ENCODE assay signal across 16 mouse cellular contexts in genomic region chr3:107345033-107345725, GRCm38 (mm10). TPM values are rescaled to one million over a fixed set of nuclear protein-coding genes. Genes with fewer than 3 reads are reported as not detected.
DNase-seq lines count a peak whose midpoint lies in the region; ATAC-seq lines count a peak whose summit lies in the region.
"Had no signal": no experiment of that assay in that cellular context is flagged by ENCODE, and none has a peak within 500 bp of the region (broad histone marks: within the 10 kb centered on the region; RNA-seq: fewer than 3 reads in every experiment).

No protein-coding gene starts in this region.

- DNase-seq in adrenal gland, postnatal 10 days: peak; percentile 33
- no peak for DNase-seq in adrenal gland, adult 18-20 months (ENCODE audit: low spot score in 2 of 2)
- DNase-seq in hindbrain, embryonic 10.5 days (ENCODE audit: low spot score): no peak
- DNase-seq in 416B (ENCODE audit: low read depth): peak; percentile 50
- no peak for DNase-seq in kidney, postnatal 36 days
- DNase-seq: adrenal gland, postnatal 25 days; cerebellum, postnatal 36 days; heart, postnatal 10 days; liver, postnatal 0 days; lung, postnatal 36 days; thymus, adult 2 months had no signal

- H3K27ac ChIP-seq in hindbrain, embryonic 15.5 days (replicated peaks): no peak overlapping the region
- no peak overlapping the region for H3K27ac ChIP-seq in hindbrain, embryonic 10.5 days
- no peak overlapping the region for H3K27ac ChIP-seq in intestine, embryonic 16.5 days (ENCODE audit: low read length)
- H3K27ac ChIP-seq: limb, embryonic 13.5 days had no signal

- H3K4me1 ChIP-seq in hindbrain, embryonic 15.5 days (replicated peaks): peaks cover 5% of the 10 kb centered on the region; the same call in 1 of the 2 replicates
- no peaks in the 10 kb centered on the region for H3K4me1 ChIP-seq in hindbrain, embryonic 10.5 days (replicated peaks)
- no peaks in the 10 kb centered on the region for H3K4me1 ChIP-seq in intestine, embryonic 16.5 days (ENCODE audit: control insufficient read depth, insufficient read depth, low read length)

- WGBS in hindbrain, embryonic 15.5 days: 38% methylated on average over 3 of the region's 3 CpGs
- WGBS in hindbrain, embryonic 10.5 days: 55% methylated on average over 3 of the region's 3 CpGs
- 36% methylated on average over 3 of the region's 3 CpGs for WGBS in intestine, embryonic 16.5 days

- no peak overlapping the region for H3K4me2 ChIP-seq in hindbrain, embryonic 15.5 days
- H3K4me2 ChIP-seq in intestine, embryonic 16.5 days (ENCODE audit: low read depth, low read length): no peak overlapping the region
- H3K4me2 ChIP-seq: limb, embryonic 13.5 days had no signal

- no peaks in the 10 kb centered on the region for H3K9me3 ChIP-seq in hindbrain, embryonic 15.5 days
- H3K9me3 ChIP-seq in hindbrain, embryonic 10.5 days: no peaks in the 10 kb centered on the region
- H3K9me3 ChIP-seq in intestine, embryonic 16.5 days (ENCODE audit: control insufficient read depth, low read length): no peaks in the 10 kb centered on the region
- H3K9me3 ChIP-seq: limb, embryonic 13.5 days had no signal

- H3K27me3 ChIP-seq in hindbrain, embryonic 15.5 days: no peaks in the 10 kb centered on the region
- H3K27me3 ChIP-seq in hindbrain, embryonic 10.5 days (ENCODE audit: insufficient read depth, poor library complexity, severe bottlenecking): no peaks in the 10 kb centered on the region
- no peaks in the 10 kb centered on the region for H3K27me3 ChIP-seq in intestine, embryonic 16.5 days (replicated peaks; ENCODE audit: control insufficient read depth, insufficient read depth, low read length)

- H3K36me3 ChIP-seq in hindbrain, embryonic 15.5 days: no peaks in the 10 kb centered on the region
- no peaks in the 10 kb centered on the region for H3K36me3 ChIP-seq in hindbrain, embryonic 10.5 days
- H3K36me3 ChIP-seq in intestine, embryonic 16.5 days (ENCODE audit: control insufficient read depth, insufficient read depth, low read length): no peaks in the 10 kb centered on the region
- H3K36me3 ChIP-seq: limb, embryonic 13.5 days had no signal

- peak; percentile 56; the same call in 1 of the 2 replicates for ATAC-seq in hindbrain, embryonic 15.5 days (ENCODE audit: low FRiP score, low read depth)
- ATAC-seq in common myeloid progenitor, adult 5-6 weeks (replicated peaks; ENCODE audit: low read depth, poor library complexity, severe bottlenecking): peak; percentile 70
- no peak for ATAC-seq in intestine, embryonic 16.5 days
- ATAC-seq: liver, postnatal 0 days had no signal

- no peak overlapping the region for H3K4me3 ChIP-seq in hindbrain, embryonic 15.5 days
- H3K4me3 ChIP-seq in hindbrain, embryonic 10.5 days: no peak overlapping the region
- no peak overlapping the region for H3K4me3 ChIP-seq in intestine, embryonic 16.5 days (ENCODE audit: low read length)
- H3K4me3 ChIP-seq: limb, embryonic 13.5 days had no signal

- no peak overlapping the region for H3K9ac ChIP-seq in hindbrain, embryonic 15.5 days
- no peak overlapping the region for H3K9ac ChIP-seq in intestine, embryonic 16.5 days (ENCODE audit: low read depth, low read length)
- H3K9ac ChIP-seq: limb, embryonic 13.5 days; liver, postnatal 0 days had no signal

RNA-seq across cellular contexts. Expression of gene Rbm15, which starts 11.7 kb away (rescaled TPM):
- 10 to 100 TPM; 35.7 to 39.0 TPM for total RNA-seq in adrenal gland, postnatal 10 days (2021)
- 10 to 100 TPM; 35.4 to 42.5 TPM for total RNA-seq in adrenal gland, adult 18-20 months (2021)
- polyA plus RNA-seq in hindbrain, embryonic 15.5 days (2015; fragmentation: Nextera tagmentation; extraction: Ambion mirVana): 6.9 and 7.5 TPM in 2 replicates
- 12.9 and 16.5 TPM in 2 replicates for polyA plus RNA-seq in hindbrain, embryonic 10.5 days (2016; fragmentation: Nextera tagmentation; extraction: Ambion mirVana)
- total RNA-seq in common myeloid progenitor, adult 5-6 weeks (2017): 40.1 and 46.0 TPM in 2 replicates
- polyA plus RNA-seq in intestine, embryonic 16.5 days (2015; fragmentation: Nextera tagmentation; extraction: Ambion mirVana): 11.1 and 11.5 TPM in 2 replicates

RNA-seq across cellular contexts. Expression of gene Slc16a4, which starts 54.1 kb away (rescaled TPM):
- under 1 TPM; 0.60 to 0.73 TPM for total RNA-seq in adrenal gland, postnatal 10 days (2021)
- under 1 TPM; 0.35 to 0.53 TPM for total RNA-seq in adrenal gland, adult 18-20 months (2021)
- 2.5 and 2.6 TPM in 2 replicates for polyA plus RNA-seq in hindbrain, embryonic 15.5 days (2015; fragmentation: Nextera tagmentation; extraction: Ambion mirVana)
- polyA plus RNA-seq in hindbrain, embryonic 10.5 days (2016; fragmentation: Nextera tagmentation; extraction: Ambion mirVana): 1.9 and 2.3 TPM in 2 replicates
- total RNA-seq in common myeloid progenitor, adult 5-6 weeks (2017): 0.92 and 1.1 TPM in 2 replicates
- polyA plus RNA-seq in intestine, embryonic 16.5 days (2015; fragmentation: Nextera tagmentation; extraction: Ambion mirVana): 1.5 and 1.7 TPM in 2 replicates
- polyA plus RNA-seq: small intestine, adult 2 months had no signal

Comparison
In these comparisons a context has a peak if more than half of its experiments do, and no peak if none do; other contexts are left out.
1. DNase-seq: peak in adrenal gland, postnatal 10 days (single experiment) and 416B (single experiment); none in adrenal gland, adult 18-20 months (0 of 2), hindbrain, embryonic 10.5 days (single experiment) and kidney, postnatal 36 days (0 of 2).